Mouse (Mus musculus) limb, embryonic 13.5 days (tissue): ENCODE results near the gene Macrod2. TPM values are rescaled to one million over a fixed set of nuclear protein-coding genes. Genes with fewer than 3 reads are reported as not detected.

Source experiments
- ATAC-seq: fragments of 200-750 bp; cut with Nextera tagmentation; 2 replicates; pipeline ENCODE4 v1.8.0; 2017; ENCODE audit warnings: low read depth, moderate number of reproducible peaks, moderate TSS enrichment; ENCODE audit not compliant: low FRiP score
- H3K27ac ChIP-seq: fragments of 300-500 bp; sonication (generic); 2 replicates; pipeline ENCODE4 v1.5.1; 2015; ENCODE audit warnings: inconsistent platforms, mild to moderate bottlenecking, moderate library complexity
- H3K27me3 ChIP-seq: fragments of 300-500 bp; sonication (generic); 2 replicates; pipeline ENCODE4 v1.6.1; 2015; ENCODE audit warnings: mild to moderate bottlenecking, inconsistent platforms
- H3K36me3 ChIP-seq: fragments of 300-500 bp; sonication (generic); 2 replicates; pipeline ENCODE4 v1.6.1; 2015; ENCODE audit warnings: inconsistent platforms, mild to moderate bottlenecking, moderate library complexity
- H3K4me1 ChIP-seq: fragments of 300-500 bp; sonication (generic); 2 replicates; pipeline ENCODE4 v1.6.1; 2015; ENCODE audit warnings: inconsistent platforms
- H3K4me2 ChIP-seq: fragments of 300-500 bp; sonication (generic); replicated peaks from 2 replicates; pipeline ENCODE4 v1.6.1; 2015; ENCODE audit warnings: inconsistent platforms, mild to moderate bottlenecking, moderate library complexity
- H3K4me3 ChIP-seq: fragments of 300-500 bp; sonication (generic); 2 replicates; pipeline ENCODE4 v1.5.1; 2015; ENCODE audit warnings: moderate library complexity, mild to moderate bottlenecking, inconsistent platforms
- H3K9ac ChIP-seq: fragments of 300-500 bp; sonication (generic); 2 replicates; pipeline ENCODE4 v1.6.1; 2015; ENCODE audit warnings: mild to moderate bottlenecking, inconsistent platforms
- H3K9me3 ChIP-seq: fragments of 300-500 bp; sonication (generic); 2 replicates; pipeline ENCODE4 v1.6.1; 2016; ENCODE audit warnings: inconsistent platforms
- WGBS: fragments of 180-500 bp; shearing (Covaris S2); methylation state at CpG from one replicate; pipeline ENCODE4 v1.1.7; 2015; 5-methylcytosine and 5-hydroxymethylcytosine counted together
- polyA plus RNA-seq: library from polyadenylated mRNA; unstranded; fragments of >200 nt; fragmentation: Nextera tagmentation; extraction: Ambion mirVana; gene quantifications from 2 replicates; pipeline ENCODE4 v1.2.1, GENCODE M21; 2015

The Macrod2 gene
- polyA plus RNA-seq, 1 experiment from 2014 or later: 36.9 TPM

DNA sequence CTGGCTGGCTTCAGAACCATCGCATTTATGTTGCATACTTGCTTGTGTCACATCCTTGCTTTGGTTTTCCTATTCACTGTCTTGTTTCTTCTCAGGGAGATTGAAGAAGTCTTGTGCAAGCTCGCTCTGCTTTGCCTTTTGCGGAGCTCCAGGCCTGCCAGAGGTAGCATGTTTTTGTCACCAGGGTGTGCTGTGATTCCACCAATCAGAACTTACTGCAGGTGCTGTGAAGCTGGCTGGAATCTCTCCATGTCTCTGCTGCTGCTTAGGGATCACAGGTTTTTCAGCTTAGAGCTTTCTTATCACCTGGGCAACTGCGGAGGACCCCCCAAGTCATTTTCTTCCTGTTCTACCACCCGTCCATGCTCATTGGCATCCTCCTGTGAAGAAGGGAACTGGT lies 105.8 kb downstream of the Macrod2 start:
- Histone ChIP-seq H3K4me3 (no peak overlapping the region), H3K9me3 (no peaks in the 10 kb centered on the region), H3K4me2 (no peak overlapping the region), H3K36me3 (no peaks in the 10 kb centered on the region), H3K27me3 (no peaks in the 10 kb centered on the region), H3K9ac (no peak overlapping the region), H3K4me1 (no peaks in the 10 kb centered on the region), H3K27ac (no peak overlapping the region)
- ATAC-seq: no peak
- WGBS: 24% methylated on average over 5 of the region's 5 CpGs

DNA sequence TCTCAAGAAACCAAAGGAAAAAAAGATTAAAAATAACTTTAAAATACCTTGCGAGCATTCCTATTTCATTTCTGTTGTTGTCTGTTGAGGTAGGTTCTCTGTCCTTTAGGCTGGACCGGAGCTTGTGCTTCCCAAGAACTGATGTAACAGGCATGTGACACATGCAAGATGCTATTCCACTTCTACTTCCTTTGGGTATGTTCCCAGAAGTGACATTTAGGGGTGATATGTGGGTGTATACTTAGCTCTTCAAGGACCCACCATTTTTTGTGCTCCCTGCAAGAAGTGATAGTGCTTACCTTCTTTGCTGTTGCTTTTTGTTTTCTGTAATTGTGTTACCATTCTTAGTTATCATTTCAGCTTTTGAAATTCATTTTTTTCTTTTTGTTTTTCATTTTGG lies 126.4 kb downstream of the Macrod2 start:
- H3K4me2 ChIP-seq: no peak overlapping the region
- H3K9me3 ChIP-seq: no peaks in the 10 kb centered on the region
- no peak for ATAC-seq
- 93% methylated on average over 2 of the region's 2 CpGs for WGBS
- no peaks in the 10 kb centered on the region; the same call in 1 of the 2 replicates for H3K4me1 ChIP-seq
- no peaks in the 10 kb centered on the region for H3K27me3 ChIP-seq
- H3K9ac ChIP-seq: no peak overlapping the region
- no peak overlapping the region for H3K4me3 ChIP-seq
- H3K36me3 ChIP-seq: no peaks in the 10 kb centered on the region
- no peak overlapping the region for H3K27ac ChIP-seq

DNA sequence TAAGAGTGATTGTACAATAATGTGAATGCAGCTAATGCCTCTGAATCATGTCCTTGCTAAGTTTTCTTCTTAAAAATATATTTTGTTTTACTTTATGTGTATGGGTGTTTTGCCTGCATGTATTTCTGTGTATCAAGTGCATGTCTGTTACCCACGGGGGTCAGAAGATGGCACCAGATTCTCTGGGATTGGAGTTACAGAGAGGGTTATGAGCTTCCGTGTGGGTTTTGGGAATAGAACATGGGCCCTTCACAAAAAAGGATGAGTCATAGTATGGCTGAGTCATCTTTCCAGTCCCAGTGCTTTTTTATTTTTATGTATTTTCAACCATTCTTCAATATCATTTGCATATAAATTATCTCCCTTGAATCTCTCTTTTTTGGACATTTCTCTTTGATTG lies 135.1 kb downstream of the Macrod2 start:
- Histone ChIP-seq H3K4me2 (no peak overlapping the region), H3K9me3 (no peaks in the 10 kb centered on the region), H3K4me3 (no peak overlapping the region), H3K4me1 (no peaks in the 10 kb centered on the region), H3K27me3 (no peaks in the 10 kb centered on the region), H3K27ac (no peak overlapping the region), H3K36me3 (no peaks in the 10 kb centered on the region), H3K9ac (no peak overlapping the region)
- WGBS: 79% methylated on average over 2 of the region's 2 CpGs
- no peak for ATAC-seq

DNA sequence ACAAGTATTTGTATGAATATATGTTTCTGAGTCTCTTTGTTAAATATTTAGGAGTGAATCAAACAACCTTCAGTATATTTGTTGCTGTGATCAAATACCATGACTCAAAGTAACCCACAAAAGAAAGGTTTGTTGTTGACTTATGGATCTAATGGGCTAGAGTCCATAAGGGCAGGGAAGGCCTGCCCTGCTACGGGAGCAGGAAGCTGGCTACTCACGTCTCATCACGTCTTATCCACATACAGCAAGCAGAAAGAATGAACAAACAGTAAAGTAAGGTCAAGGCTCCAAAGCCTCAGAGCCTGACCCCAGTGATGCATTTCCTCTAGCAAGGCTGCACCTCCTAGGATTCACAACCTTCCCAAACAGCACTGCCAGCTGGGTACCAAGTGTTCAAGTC lies 136.9 kb downstream of the Macrod2 start:
- ATAC-seq: no peak
- Histone ChIP-seq H3K4me1 (no peaks in the 10 kb centered on the region), H3K4me3 (no peak overlapping the region), H3K9me3 (no peaks in the 10 kb centered on the region), H3K27me3 (no peaks in the 10 kb centered on the region), H3K27ac (no peak overlapping the region), H3K9ac (no peak overlapping the region), H3K36me3 (no peaks in the 10 kb centered on the region), H3K4me2 (no peak overlapping the region)
- 82% methylated on average over 3 of the region's 3 CpGs for WGBS

GRCm38 (mm10) chr2:140532859-140533519 lies 137.9 kb downstream of the Macrod2 start:
- no peaks in the 10 kb centered on the region for H3K9me3 ChIP-seq
- no peak overlapping the region for H3K9ac ChIP-seq
- H3K4me3 ChIP-seq: no peak overlapping the region
- whole genome bisulfite sequencing: 75% methylated on average over 9 of the region's 9 CpGs
- ATAC-seq: no peak
- no peaks in the 10 kb centered on the region for H3K27me3 ChIP-seq
- no peak overlapping the region for H3K27ac ChIP-seq
- no peaks in the 10 kb centered on the region for H3K4me1 ChIP-seq
- H3K36me3 ChIP-seq: no peaks in the 10 kb centered on the region
- H3K4me2 ChIP-seq: no peak overlapping the region

- Histone ChIP-seq H3K27ac (no peak overlapping the region), H3K4me3 (no peak overlapping the region), H3K36me3 (no peaks in the 10 kb centered on the region), H3K4me2 (no peak overlapping the region), H3K9me3 (no peaks in the 10 kb centered on the region), H3K27me3 (no peaks in the 10 kb centered on the region), H3K4me1 (no peaks in the 10 kb centered on the region), H3K9ac (no peak overlapping the region)
- ATAC-seq: no peak
- 84% methylated on average over 8 of the region's 8 CpGs for WGBS
These were observed 138.5 kb downstream of the Macrod2 start for GRCm38 (mm10) chr2:140533621-140534020.

GRCm38 (mm10) chr2:140534583-140534982 lies 139.5 kb downstream of the Macrod2 start:
- H3K36me3 ChIP-seq: no peaks in the 10 kb centered on the region
- H3K4me1 ChIP-seq: no peaks in the 10 kb centered on the region
- 94% methylated on average over 3 of the region's 3 CpGs for WGBS
- no peaks in the 10 kb centered on the region for H3K9me3 ChIP-seq
- no peak overlapping the region for H3K9ac ChIP-seq
- H3K27me3 ChIP-seq: no peaks in the 10 kb centered on the region
- no peak for ATAC-seq
- no peak overlapping the region for H3K4me3 ChIP-seq
- H3K4me2 ChIP-seq: no peak overlapping the region
- no peak overlapping the region for H3K27ac ChIP-seq

GRCm38 (mm10) chr2:140535832-140536571 lies 140.9 kb downstream of the Macrod2 start:
- Histone ChIP-seq H3K27ac (no peak overlapping the region), H3K36me3 (no peaks in the 10 kb centered on the region), H3K4me1 (no peaks in the 10 kb centered on the region), H3K4me2 (no peak overlapping the region), H3K4me3 (no peak overlapping the region), H3K9me3 (no peaks in the 10 kb centered on the region), H3K27me3 (no peaks in the 10 kb centered on the region), H3K9ac (no peak overlapping the region)
- WGBS: 92% methylated on average over 5 of the region's 5 CpGs
- no peak for ATAC-seq

DNA sequence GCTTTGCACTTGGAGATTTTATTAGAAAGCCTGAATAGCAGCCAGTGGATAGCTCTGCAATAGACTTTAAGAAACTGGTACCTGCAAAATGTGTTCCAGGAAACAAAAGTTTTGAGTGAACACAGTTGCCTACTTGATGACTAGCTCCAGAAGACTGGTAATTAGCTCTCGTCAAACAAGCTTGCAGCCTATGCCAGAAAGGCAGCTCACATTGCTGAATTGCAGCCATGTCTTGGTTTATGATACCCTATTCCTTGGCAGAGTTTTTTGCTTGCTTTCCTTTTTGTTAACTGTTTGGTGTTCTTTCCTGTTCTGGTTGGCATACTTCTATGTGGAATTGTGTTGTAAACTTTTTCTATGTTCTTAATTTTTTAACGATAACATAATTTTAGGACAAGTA lies 154.2 kb downstream of the Macrod2 start:
- no peaks in the 10 kb centered on the region for H3K36me3 ChIP-seq
- H3K4me2 ChIP-seq: no peak overlapping the region
- H3K27me3 ChIP-seq: no peaks in the 10 kb centered on the region
- no peak overlapping the region for H3K9ac ChIP-seq
- ATAC-seq: no peak
- H3K27ac ChIP-seq: no peak overlapping the region
- H3K4me1 ChIP-seq: no peaks in the 10 kb centered on the region
- no peak overlapping the region for H3K4me3 ChIP-seq
- no peaks in the 10 kb centered on the region for H3K9me3 ChIP-seq
- WGBS: 45% methylated on average over 2 of the region's 2 CpGs

- Histone ChIP-seq H3K4me1 (0 out of 2 replicates have a peak, but pooled peaks cover 3% of the 10 kb centered on the region), H3K4me3 (no peak overlapping the region), H3K9me3 (no peaks in the 10 kb centered on the region), H3K27ac (no peak overlapping the region), H3K4me2 (no peak overlapping the region), H3K36me3 (no peaks in the 10 kb centered on the region), H3K27me3 (no peaks in the 10 kb centered on the region), H3K9ac (no peak overlapping the region)
- no peak for ATAC-seq
- WGBS: 91% methylated on average over 2 of the region's 2 CpGs
These were observed 166.3 kb downstream of the Macrod2 start for GRCm38 (mm10) chr2:140561426-140561825.

GRCm38 (mm10) chr2:140570874-140571273 lies 175.8 kb downstream of the Macrod2 start:
- 86% methylated on average over 6 of the region's 6 CpGs for WGBS
- Histone ChIP-seq H3K27me3 (no peaks in the 10 kb centered on the region), H3K4me3 (no peak overlapping the region), H3K27ac (no peak overlapping the region), H3K4me1 (no peaks in the 10 kb centered on the region), H3K36me3 (no peaks in the 10 kb centered on the region), H3K9ac (no peak overlapping the region), H3K9me3 (no peaks in the 10 kb centered on the region), H3K4me2 (no peak overlapping the region)
- no peak for ATAC-seq

- Histone ChIP-seq H3K9me3 (no peaks in the 10 kb centered on the region), H3K36me3 (no peaks in the 10 kb centered on the region), H3K9ac (no peak overlapping the region), H3K27ac (no peak overlapping the region), H3K4me2 (no peak overlapping the region), H3K4me3 (no peak overlapping the region), H3K27me3 (no peaks in the 10 kb centered on the region), H3K4me1 (no peaks in the 10 kb centered on the region)
- WGBS: 85% methylated on average over 3 of the region's 3 CpGs
- no peak for ATAC-seq
These were observed 197.6 kb downstream of the Macrod2 start for GRCm38 (mm10) chr2:140592537-140593261.
